Mouse (Mus musculus): ENCODE results near the gene Sigmar1. TPM values are rescaled to one million over a fixed set of nuclear protein-coding genes. Genes with fewer than 3 reads are reported as not detected.
A peak's percentile ranks its signal among the peaks of the same experiment; 100 is the strongest.

Gene Sigmar1
- total RNA-seq, 2 experiments from 2014 or later, result 60.8 to 68.0 TPM

GRCm38 (mm10) chr4:41758021-41758420 is 2.1 kb upstream of the Sigmar1 start:
- ATAC-seq (replicated peaks; ENCODE audit: poor library complexity), result no peak

- no peak for ATAC-seq (replicated peaks; ENCODE audit: poor library complexity)
These were observed 1.4 kb upstream of the Sigmar1 start for GRCm38 (mm10) chr4:41757321-41757720.

GRCm38 (mm10) chr4:41756440-41756839 is 483 bp upstream of the Sigmar1 start:
- no peak for ATAC-seq (replicated peaks; ENCODE audit: poor library complexity)

DNA sequence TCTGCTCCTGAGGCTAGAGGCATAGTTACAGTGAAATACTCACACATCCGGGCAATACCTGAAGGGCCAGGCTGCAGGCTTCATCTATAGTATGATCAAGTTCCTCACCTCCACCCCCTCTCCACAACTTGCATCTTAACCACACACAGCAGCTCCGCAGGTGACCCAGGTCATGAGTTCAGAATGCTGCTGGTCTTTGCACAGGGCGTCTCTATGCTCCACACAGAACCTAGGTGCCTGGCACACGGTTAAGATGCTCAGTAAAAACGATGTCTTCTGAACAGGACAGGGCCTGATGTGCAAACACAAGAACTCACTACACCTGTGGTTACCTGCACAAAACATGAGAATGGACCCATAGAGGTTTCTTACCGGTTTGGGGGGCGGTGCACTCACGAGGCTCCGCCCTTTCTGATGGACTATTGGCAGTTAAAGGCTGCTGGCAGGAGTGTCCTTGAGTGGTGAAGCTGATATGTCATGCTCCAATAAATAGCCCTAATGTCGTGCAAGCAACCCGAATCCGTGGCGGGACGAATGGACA is 1.1 kb downstream of the Sigmar1 start, which contains the start of gene Galt:
Gene Galt (plus strand): TSS at position 432 of the 541 bp plus-strand sequence.
- peak; percentile 45 for ATAC-seq (replicated peaks; ENCODE audit: poor library complexity)

DNA sequence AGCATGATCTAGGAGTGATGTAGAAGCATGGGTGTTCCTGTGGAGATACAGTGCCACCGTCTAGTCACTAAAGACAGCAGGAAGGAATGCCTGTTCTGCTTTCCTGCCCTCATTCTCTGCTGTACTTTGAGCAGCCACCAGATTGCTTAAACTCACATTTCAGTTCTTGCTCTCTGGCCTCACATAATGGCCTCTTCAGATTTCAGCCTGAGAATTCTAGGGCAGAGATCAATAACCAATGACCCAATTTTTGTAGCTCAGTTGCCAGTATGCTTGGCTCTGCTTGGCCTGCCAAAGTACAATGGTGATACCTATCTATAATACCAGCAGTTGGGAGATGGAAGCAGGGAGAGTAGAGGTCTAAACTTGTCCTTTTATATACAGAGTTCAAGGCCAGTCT is 10.9 kb downstream of the Sigmar1 start:
- ATAC-seq (replicated peaks; ENCODE audit: poor library complexity), result no peak

DNA sequence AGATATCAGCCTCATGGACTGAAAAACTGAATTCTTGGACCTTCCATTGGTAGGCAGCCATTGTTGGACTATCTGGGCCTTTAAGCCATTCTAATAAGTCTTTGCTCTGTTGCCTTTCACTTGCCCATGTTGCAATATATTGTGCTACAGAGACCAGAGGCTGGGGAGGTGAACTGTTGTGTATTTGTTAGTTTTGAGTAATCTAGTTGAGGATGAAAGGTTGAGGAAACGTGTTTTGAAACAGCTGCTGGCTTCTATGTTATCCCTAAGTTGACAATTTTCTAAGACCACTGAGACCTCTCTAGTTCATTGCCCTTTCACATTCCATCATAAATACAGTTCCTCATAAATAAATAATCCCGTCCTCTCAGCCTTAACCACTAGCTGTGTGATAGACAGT is 11.8 kb downstream of the Sigmar1 start:
- ATAC-seq (replicated peaks; ENCODE audit: poor library complexity), result no peak

GRCm38 (mm10) chr4:41741158-41741560 is 14.8 kb downstream of the Sigmar1 start:
- peak; percentile 86 for ATAC-seq (replicated peaks; ENCODE audit: poor library complexity)

DNA sequence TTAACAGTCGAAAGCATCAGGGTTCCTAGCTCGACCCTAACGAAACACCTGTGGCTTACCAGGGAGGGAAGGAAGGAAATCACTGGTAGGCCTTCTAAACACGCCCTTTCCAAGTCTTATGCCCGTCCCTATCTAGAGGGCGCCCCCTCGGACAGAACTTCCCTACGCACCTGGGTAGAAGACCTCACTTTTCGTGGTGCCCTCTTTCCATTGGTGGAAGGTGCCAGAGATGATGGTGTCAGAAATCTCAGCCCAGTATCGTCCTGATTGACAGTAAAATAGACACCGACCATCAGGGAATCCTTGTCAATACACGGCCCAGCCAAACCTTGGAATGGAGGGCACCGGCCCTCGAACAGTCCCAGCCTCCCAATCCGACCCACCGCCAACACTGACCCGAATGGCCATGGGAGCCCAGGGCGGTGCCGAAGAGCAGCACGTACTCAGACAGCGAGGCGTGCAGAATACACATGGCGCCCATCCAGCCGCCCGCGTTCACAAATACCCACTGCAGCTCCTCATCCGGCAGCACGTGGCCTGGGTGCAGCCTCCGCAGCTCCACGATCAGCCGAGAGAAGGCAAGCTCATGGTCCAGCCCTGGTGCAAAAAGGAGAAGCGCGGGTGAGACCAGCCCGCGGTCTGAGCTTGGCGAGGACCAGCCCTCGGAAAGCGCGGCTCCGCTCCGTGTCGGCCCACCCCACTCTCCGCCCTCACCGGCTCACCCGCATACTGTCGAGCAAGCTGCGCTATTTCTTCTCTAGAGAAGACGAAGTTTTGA is 15.4 kb downstream of the Sigmar1 start:
- peak; percentile 62 for ATAC-seq (replicated peaks; ENCODE audit: poor library complexity)

- no peak for ATAC-seq (replicated peaks; ENCODE audit: poor library complexity)
These were observed 16.7 kb downstream of the Sigmar1 start for GRCm38 (mm10) chr4:41739260-41739659.

DNA sequence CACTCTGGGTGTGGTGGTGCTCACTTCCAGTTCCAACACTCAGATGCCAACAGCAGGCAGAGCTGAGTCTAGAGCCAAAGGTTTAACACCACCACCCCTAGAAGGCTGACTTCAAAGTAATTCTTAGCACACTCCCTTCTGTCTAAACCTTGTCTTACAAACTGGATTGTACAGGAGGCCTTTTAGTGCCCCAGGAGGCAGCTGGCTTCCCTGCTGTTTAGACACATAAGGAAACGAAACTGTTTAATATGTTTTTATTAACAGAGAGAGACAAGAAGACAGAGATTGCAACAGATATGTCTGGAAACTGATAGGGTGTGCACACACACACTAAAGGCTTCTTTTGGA is 17.7 kb downstream of the Sigmar1 start:
- no peak for ATAC-seq (replicated peaks; ENCODE audit: poor library complexity)

DNA sequence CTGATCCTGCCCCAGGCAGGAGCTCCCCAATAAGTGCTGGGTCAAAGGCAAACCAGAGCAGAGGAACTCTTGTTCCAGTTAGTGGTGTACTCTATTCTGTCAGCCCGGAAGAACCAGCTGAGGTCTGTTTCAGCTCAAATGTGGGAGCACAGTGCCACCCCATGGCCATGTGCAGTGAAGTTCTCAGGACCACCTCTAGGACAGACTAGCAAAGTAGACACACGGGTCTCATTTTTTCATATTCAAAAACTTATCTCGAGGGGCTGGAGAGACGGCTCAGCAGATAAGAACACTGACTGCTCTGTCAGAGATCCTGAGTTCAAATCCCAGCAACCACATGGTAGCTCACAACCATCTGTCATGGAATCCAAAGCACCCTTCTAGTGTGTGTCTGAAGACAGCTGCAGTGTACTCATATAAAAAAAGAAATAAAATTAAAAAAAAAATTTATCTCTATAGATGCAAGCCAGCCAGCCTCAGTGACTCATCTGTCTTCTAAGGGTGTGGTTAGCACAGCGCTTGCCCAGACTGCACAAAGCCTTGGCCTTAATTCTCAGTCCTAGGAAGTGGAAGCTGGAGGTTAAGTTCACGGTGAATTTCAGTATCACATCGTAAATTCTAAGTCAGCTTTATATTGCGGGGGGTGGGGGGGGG is 18.2 kb downstream of the Sigmar1 start:
- ATAC-seq (replicated peaks; ENCODE audit: poor library complexity), result peak; percentile 59

- peak; percentile 64 for ATAC-seq (replicated peaks; ENCODE audit: poor library complexity)
These were observed 24.7 kb downstream of the Sigmar1 start, which contains the start of gene Arid3c for GRCm38 (mm10) chr4:41731052-41731765. Gene Arid3c, minus strand, starts transcription at chr4:41731142.

DNA sequence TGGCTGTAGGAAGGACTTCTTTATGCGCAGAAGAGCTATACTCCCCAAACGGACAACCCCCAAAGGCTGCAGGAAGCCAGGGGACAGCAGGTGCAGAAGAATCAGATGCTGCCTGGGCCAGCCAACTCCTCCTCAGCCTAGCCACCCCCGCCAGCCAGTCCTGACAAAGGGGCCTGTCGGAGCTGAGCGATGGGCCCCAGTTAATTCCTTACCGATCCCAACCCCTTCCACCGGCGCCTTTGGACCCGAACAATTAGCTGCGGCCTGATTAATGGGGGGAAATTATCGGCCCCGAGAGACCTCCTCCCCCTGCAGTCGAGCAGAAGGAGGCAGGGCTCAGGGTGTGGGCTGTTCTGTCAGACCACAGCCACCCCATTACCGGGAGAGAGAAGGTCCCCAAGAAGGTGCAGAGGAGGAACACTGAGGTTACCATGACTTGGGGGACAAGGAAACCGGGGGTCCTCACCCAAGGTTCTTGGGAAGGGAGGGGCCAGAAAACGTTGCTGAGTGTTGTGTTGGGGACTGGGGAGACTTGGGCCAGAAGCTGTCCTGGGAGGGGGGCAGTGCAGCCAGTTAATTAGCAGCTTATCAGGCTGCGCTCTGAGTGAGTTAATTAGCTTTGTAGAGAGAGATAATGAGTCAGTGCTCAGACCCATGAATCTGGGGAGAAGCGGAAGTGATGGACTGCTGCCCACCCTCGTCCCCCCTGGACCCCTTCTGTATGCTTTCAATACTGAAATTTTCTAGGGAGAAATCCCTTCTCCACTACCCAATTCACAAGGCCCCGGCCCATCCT is 28.9 kb downstream of the Sigmar1 start:
- no peak for ATAC-seq (replicated peaks; ENCODE audit: poor library complexity)

DNA sequence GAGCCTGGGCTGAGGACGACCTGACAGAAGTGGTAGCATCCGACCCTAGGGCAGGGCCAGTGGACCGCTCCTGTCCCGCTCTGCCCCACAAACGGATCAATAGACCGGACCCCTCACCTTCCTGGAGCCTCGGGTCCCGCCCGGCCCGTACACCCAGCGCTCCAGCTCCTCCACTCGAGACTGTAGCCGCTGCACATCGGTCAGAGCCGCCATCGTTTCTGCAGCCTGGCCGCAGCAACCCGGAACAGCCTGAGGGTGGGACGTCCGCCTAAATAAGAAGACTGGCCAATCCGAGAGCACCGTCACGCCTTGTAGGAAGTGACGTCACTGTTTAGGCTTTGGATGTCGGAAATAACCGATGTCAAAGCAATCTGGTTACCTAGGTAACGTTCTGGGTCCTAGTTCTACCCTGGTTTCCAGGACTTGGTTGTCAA is 33.0 kb downstream of the Sigmar1 start, which contains the start of gene Dctn3:
Gene Dctn3 (minus strand): TSS at position 253 of the 434 bp plus-strand sequence.
- peak; percentile 98 for ATAC-seq (replicated peaks; ENCODE audit: poor library complexity)

- ATAC-seq (replicated peaks; ENCODE audit: poor library complexity), result no peak
These were observed 39.1 kb downstream of the Sigmar1 start for GRCm38 (mm10) chr4:41716834-41717233.

GRCm38 (mm10) chr4:41715596-41715995 is 40.4 kb downstream of the Sigmar1 start:
- peak; percentile 51 for ATAC-seq (replicated peaks; ENCODE audit: poor library complexity)

DNA sequence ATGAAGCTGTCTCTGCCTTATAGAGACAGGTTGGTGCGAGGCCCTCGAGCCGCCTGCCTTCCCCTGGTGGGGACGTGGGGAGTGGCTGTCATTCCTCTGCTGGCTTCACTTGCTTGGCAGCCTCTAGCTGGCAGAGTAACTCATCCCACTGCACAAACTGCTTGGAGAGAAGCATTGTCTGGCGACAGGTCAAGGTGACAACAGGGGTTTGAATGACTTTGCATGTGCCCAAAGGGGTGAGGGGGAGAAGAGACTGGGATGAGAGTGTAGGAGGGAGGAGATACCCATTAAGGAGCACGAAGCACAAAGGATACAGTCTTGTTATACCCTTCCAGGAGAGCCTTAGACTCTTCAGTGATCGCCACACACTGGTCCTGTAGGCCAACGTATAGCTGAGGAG is 40.9 kb downstream of the Sigmar1 start:
- ATAC-seq (replicated peaks; ENCODE audit: poor library complexity), result no peak

DNA sequence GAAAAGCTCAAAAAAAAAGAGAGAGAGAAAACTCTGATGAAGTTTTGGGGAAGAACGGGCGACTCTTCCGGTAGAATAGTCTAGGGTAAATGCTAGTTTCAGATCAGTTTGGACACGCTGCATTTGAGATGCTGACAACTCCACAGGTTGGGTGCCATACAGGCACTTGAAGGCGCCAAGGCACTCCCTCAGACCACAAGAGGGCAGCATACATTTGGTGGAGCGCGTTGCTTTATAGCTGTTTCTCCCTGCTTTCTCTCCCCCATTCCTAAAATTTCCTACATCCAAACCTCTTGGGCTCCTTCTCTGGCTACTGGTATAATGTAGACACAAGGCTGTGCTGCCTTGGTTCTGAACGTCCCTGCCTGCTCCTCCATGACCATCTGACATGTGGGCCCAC is 41.7 kb downstream of the Sigmar1 start:
- ATAC-seq (replicated peaks; ENCODE audit: poor library complexity), result peak; percentile 63

DNA sequence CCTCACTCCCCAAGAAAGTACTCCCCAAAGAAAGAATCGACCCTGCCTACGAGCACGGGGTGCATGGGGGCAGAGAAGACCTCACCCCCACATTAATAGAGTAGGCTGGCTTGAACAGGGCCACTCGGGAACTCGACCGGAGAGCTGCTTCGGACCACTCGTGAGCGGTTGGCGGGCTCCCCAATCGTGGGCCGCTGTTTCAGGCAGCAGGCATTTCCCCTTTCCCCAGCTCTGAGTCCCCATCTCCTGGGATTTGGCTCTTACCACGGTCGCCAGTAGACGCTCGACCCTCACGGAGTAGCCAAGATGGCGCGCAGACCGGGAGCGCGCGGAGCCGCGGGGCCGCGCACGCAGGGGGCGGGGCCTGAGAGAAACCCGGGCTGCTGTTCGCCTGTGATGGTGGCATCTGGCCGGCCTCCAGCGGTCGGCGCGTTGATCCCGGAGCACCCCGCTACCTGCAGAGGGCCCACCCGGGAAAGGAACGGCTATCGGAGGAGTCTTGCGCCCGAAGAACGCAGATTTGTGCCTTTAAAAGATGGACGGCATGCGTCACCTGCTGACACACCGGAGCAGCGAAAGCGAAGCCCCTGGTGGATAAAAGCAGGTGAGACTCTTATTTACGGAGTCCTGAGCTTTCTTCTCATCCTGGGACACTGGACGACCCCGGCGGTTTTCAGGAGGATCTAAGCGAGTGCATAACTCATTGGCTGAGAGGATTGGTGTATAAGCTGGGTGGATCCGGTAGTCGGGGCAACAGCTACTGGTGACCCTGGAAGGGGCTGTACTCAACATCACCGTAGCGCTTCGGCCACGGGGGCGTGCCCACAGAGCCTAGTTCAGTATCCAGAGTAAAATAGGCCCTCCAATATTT is 42.5 kb downstream of the Sigmar1 start, which contains the start of gene Rpp25l:
Gene Rpp25l (minus strand): TSS at position 338 of the 871 bp plus-strand sequence.
- ATAC-seq (replicated peaks; ENCODE audit: poor library complexity), result peak; percentile 72

Data from megakaryocyte progenitor cell, adult 5-6 weeks (primary cell).